Mouse (Mus musculus): ENCODE data around the gene Gm21900. TPM values are rescaled to one million over a fixed set of nuclear protein-coding genes. Genes with fewer than 3 reads are reported as not detected.

Gm21900 gene
- polyA plus RNA-seq (2021; fragmentation: Nextera tagmentation), result not detected in 2 replicates
- long read RNA-seq, experiment 1, result 0 reads
- long read RNA-seq, experiment 2, result 0 reads

DNA sequence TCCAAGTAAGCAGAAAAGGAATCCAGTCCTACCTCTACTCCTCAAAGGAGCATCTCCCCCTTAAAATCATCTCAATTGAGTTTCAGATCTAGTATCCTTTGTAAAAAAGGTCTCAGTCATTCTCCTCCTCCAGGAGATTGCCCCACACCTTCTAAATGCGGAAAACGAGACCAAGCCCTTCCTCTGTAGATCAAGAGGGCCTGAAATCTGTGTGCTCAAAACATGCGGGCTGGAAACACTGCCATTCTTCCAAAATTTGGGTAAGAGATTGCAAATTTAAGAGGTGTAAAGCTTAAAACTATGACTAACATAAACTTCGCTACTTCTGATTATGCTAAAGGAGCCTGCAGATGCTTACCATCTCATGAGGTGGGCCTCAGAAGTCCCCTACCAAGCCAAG lies at the start of gene Gm21900:
Gene Gm21900, plus strand, starts transcription at position 301 of the 400 bp plus-strand sequence.

Other genes with a start within 250 kb of the Gm21900 start
- not detected in 2 replicates for gene Gm28510, start 203.6 kb upstream of the Gm21900 start, polyA plus RNA-seq (2021; fragmentation: Nextera tagmentation)
- gene Gm20737, start 80.3 kb upstream of the Gm21900 start, polyA plus RNA-seq (2021; fragmentation: Nextera tagmentation), result not detected in 2 replicates
- not detected in 2 replicates for gene Gm21775, start 62.9 kb upstream of the Gm21900 start, polyA plus RNA-seq (2021; fragmentation: Nextera tagmentation)
- not detected in 2 replicates for gene Gm20777, start 136.1 kb downstream of the Gm21900 start, polyA plus RNA-seq (2021; fragmentation: Nextera tagmentation)

Data from left cerebral cortex, adult 6 months (tissue).